Mouse (Mus musculus) heart, adult 2 months (tissue): ENCODE measurements around the gene Tnrc6b. TPM values are rescaled to one million over a fixed set of nuclear protein-coding genes. Genes with fewer than 3 reads are reported as not detected.
A peak's percentile ranks its signal among the peaks of the same experiment; 100 is the strongest.

Experiments used
- DNase-seq, 2 experiments: peaks; one replicate each; pipeline ENCODE4 v3.0.0; 2021
- H3K27ac ChIP-seq: fragments of 200-600 bp; 2 replicates; pipeline ENCODE4 v1.8.1; 2022
- H3K27me3 ChIP-seq: fragments of 200-500 bp; 2 replicates; pipeline ENCODE4 v1.6.1; 2012; ENCODE audit warnings: mild to moderate bottlenecking, low read length, inconsistent platforms, mixed read lengths; ENCODE audit not compliant: control insufficient read depth, insufficient read depth
- H3K36me3 ChIP-seq: fragments of 200-500 bp; 2 replicates; pipeline ENCODE4 v1.6.1; 2012; ENCODE audit warnings: low read length, inconsistent platforms; ENCODE audit not compliant: control insufficient read depth, insufficient read depth
- H3K4me1 ChIP-seq: fragments of 200-500 bp; 2 replicates; pipeline ENCODE4 v1.6.1; 2011; ENCODE audit warnings: low read length; ENCODE audit not compliant: control insufficient read depth, insufficient read depth
- H3K4me3 ChIP-seq: fragments of 200-600 bp; 2 replicates; pipeline ENCODE4 v1.8.1; 2022
- H3K79me2 ChIP-seq: fragments of 200-500 bp; replicated peaks from 2 replicates; pipeline ENCODE4 v1.6.1; 2012; ENCODE audit warnings: mild to moderate bottlenecking, inconsistent platforms, low read length, moderate library complexity, mixed read lengths; ENCODE audit not compliant: control insufficient read depth, insufficient read depth
- H3K9ac ChIP-seq: fragments of 200-500 bp; 2 replicates; pipeline ENCODE4 v1.6.1; 2012; ENCODE audit warnings: low read depth, mild to moderate bottlenecking, control low read depth, inconsistent platforms, low read length, mixed read lengths
- CTCF ChIP-seq: fragments of 200-600 bp; IDR thresholded peaks from 2 replicates; pipeline ENCODE4 v1.8.1; 2022; ENCODE audit warnings: antibody characterized with exemption, mild to moderate bottlenecking, moderate library complexity
- EP300 ChIP-seq: fragments of 200-500 bp; IDR thresholded peaks from 2 replicates; pipeline ENCODE4 v1.6.1; 2011; ENCODE audit warnings: low read depth, low read length, control low read depth; ENCODE audit not compliant: insufficient read depth
- POLR2A ChIP-seq: fragments of 200-500 bp; IDR thresholded peaks from 2 replicates; pipeline ENCODE4 v1.6.1; 2011; ENCODE audit warnings: mild to moderate bottlenecking, low read depth, low read length, control low read depth; ENCODE audit not compliant: insufficient read depth
- WGBS: fragments of 180-500 bp; shearing (Covaris S2); methylation state at CpG from one replicate; pipeline ENCODE4 v1.1.7; 2018; 5-methylcytosine and 5-hydroxymethylcytosine counted together
- intact Hi-C: fragments of 180-260 bp; cut with DNase I; formaldehyde crosslinking; loops from one replicate; pipeline ENCODE4 v1.15.1; 2025
- polyA plus RNA-seq: library from polyadenylated mRNA; depleted of rRNA; stranded (reverse); fragments of >200 nt; gene quantifications from 2 replicates; pipeline ENCODE4 v1.2.3, GENCODE M21; 2012
- total RNA-seq, 2 experiments: library from RNA; stranded (reverse); gene quantifications; 2 replicates each; pipeline ENCODE4 v1.2.3; 2021

Gene Tnrc6b
- total and polyA plus RNA-seq, 3 experiments = 9.4 to 48.1 (median 43.7) TPM

DNA sequence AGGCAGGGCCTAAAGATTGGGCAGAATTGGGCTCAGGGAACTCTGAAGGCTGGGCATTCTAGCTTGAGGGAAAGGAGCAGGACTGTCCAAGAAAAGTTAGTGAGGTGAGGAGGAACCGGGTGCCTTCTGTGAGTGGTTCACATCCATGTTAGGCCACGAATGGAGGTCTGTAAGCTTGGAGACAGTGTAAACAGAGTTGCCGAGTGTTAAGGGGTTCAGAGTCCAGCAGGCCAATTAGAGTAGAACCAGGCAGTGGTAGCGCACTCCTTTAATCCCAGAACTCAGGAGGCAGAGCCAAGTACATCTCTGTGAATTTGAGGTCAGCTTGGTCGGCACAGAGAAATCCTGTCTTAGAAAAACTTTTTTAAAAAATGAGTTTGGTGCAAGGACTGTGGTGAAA, 96.0 kb downstream of the Tnrc6b start:
- Histone ChIP-seq H3K27ac (peak overlapping the region; percentile 26; the same call in 1 of the 2 replicates), H3K4me3 (no peak overlapping the region), H3K79me2 (peaks cover 8% of the 10 kb centered on the region), H3K27me3 (no peaks in the 10 kb centered on the region), H3K36me3 (peaks cover 13% of the 10 kb centered on the region), H3K4me1 (peaks cover 16% of the 10 kb centered on the region), H3K9ac (no peak overlapping the region)
- intact Hi-C loops = no loop called here
- DNase-seq = no peak
- 29% methylated on average over 5 of the region's 5 CpGs for WGBS
- TF ChIP-seq POLR2A = no peak
- TF ChIP-seq CTCF = no peak
- no peak for TF ChIP-seq EP300

- Histone ChIP-seq H3K79me2 (peaks cover 9% of the 10 kb centered on the region), H3K36me3 (peaks cover 25% of the 10 kb centered on the region), H3K4me1 (peaks cover 25% of the 10 kb centered on the region), H3K27ac (no peak overlapping the region), H3K4me3 (no peak overlapping the region), H3K27me3 (no peaks in the 10 kb centered on the region), H3K9ac (no peak overlapping the region)
- DNase-seq = no peak
- intact Hi-C loops = no loop called here
- WGBS = 62% methylated on average over 3 of the region's 3 CpGs
- TF ChIP-seq POLR2A (no peak), CTCF (no peak), EP300 (no peak)
Measured at GRCm38 (mm10) chr15:80810226-80810625, 99.1 kb downstream of the Tnrc6b start.

DNA sequence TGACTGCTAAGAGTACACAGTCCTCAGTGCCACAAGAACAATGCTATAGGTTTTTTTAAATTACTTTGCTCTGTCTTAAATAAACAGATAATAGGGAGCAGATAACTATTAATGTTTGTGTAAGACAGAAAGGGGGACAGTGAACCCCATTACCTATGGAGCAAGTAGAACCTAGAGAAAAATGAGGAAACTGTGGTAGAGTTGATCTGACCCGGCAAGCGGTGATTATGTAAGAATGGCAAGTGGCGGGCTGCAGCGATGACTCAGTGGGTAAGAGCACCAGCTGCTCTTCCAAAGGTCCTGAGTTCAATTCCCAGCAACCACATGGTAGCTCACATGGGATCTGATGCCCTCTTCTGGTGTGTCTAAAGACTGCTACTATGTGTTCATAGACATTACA, 101.7 kb downstream of the Tnrc6b start:
- H3K4me1 ChIP-seq = peaks cover 15% of the 10 kb centered on the region
- peaks cover 25% of the 10 kb centered on the region for H3K36me3 ChIP-seq
- H3K79me2 ChIP-seq = peaks cover 11% of the 10 kb centered on the region
- H3K27me3 ChIP-seq = no peaks in the 10 kb centered on the region
- 74% methylated on average over 4 of the region's 4 CpGs for WGBS
- no peak overlapping the region for H3K4me3 ChIP-seq
- no peak for DNase-seq
- intact Hi-C loops = no loop called here
- TF ChIP-seq POLR2A (no peak), CTCF (peak; percentile 21; the same call in 1 of the 2 replicates), EP300 (no peak)
- H3K27ac ChIP-seq = no peak overlapping the region
- H3K9ac ChIP-seq = no peak overlapping the region

GRCm38 (mm10) chr15:80814792-80815191, 103.7 kb downstream of the Tnrc6b start:
- no peak overlapping the region for H3K4me3 ChIP-seq
- H3K36me3 ChIP-seq = peaks cover 23% of the 10 kb centered on the region
- no peak overlapping the region for H3K27ac ChIP-seq
- H3K79me2 ChIP-seq = peaks cover 11% of the 10 kb centered on the region
- intact Hi-C loops = no loop called here
- TF ChIP-seq POLR2A (no peak), EP300 (no peak), CTCF (no peak)
- H3K4me1 ChIP-seq = peaks cover 15% of the 10 kb centered on the region
- WGBS = 43% methylated on average over 7 of the region's 7 CpGs
- H3K9ac ChIP-seq = no peak overlapping the region
- no peaks in the 10 kb centered on the region for H3K27me3 ChIP-seq
- DNase-seq = no peak

GRCm38 (mm10) chr15:80822276-80822675, 111.2 kb downstream of the Tnrc6b start:
- Histone ChIP-seq H3K36me3 (peaks cover 5% of the 10 kb centered on the region), H3K9ac (no peak overlapping the region), H3K4me1 (peaks cover 8% of the 10 kb centered on the region; the same call in 1 of the 2 replicates), H3K27ac (no peak overlapping the region), H3K79me2 (peaks cover 4% of the 10 kb centered on the region), H3K4me3 (no peak overlapping the region), H3K27me3 (no peaks in the 10 kb centered on the region)
- 37% methylated on average over 1 of the region's 1 CpGs for WGBS
- no peak for TF ChIP-seq EP300
- TF ChIP-seq POLR2A = no peak
- TF ChIP-seq CTCF = no peak
- no peak for DNase-seq
- intact Hi-C loops = no loop called here

DNA sequence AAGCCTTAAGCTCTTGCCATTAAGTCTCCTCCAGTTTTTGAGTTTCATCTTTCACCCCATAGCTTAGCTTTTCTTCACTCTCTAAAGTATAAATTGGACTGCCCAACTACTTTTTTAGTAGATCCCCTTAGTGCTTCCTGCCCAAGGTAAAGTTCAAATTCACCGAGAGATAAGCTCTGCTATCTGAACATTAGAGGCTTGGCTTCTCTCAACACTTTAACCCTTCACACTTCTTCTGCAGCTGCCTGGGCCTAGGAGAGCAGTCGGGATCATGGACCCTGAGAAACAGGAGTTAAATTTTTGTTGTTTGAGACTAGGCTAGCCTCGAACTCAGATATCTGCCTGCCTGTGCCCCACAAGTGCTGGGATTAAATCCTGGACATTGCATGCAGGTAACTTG, 120.1 kb downstream of the Tnrc6b start:
- Histone ChIP-seq H3K4me1 (peaks cover 14% of the 10 kb centered on the region), H3K27ac (no peak overlapping the region), H3K27me3 (no peaks in the 10 kb centered on the region), H3K36me3 (peaks cover 18% of the 10 kb centered on the region), H3K9ac (no peak overlapping the region), H3K79me2 (peaks cover 11% of the 10 kb centered on the region), H3K4me3 (no peak overlapping the region)
- intact Hi-C loops = no loop called here
- TF ChIP-seq EP300 (no peak), CTCF (no peak), POLR2A (no peak)
- no peak for DNase-seq
- 51% methylated on average over 3 of the region's 3 CpGs for WGBS
